Mouse (Mus musculus): ENCODE data around the gene Ctbp2. TPM values are rescaled to one million over a fixed set of nuclear protein-coding genes. Genes with fewer than 3 reads are reported as not detected.

Ctbp2 gene
- total and polyA plus RNA-seq, 3 experiments = 55.8 to 132 (median 84.5) TPM

- H3K36me3 ChIP-seq (replicated peaks) = peaks cover 87% of the 10 kb centered on the region
These were observed 115.5 kb downstream of the Ctbp2 start for GRCm38 (mm10) chr7:133008663-133009062.

DNA sequence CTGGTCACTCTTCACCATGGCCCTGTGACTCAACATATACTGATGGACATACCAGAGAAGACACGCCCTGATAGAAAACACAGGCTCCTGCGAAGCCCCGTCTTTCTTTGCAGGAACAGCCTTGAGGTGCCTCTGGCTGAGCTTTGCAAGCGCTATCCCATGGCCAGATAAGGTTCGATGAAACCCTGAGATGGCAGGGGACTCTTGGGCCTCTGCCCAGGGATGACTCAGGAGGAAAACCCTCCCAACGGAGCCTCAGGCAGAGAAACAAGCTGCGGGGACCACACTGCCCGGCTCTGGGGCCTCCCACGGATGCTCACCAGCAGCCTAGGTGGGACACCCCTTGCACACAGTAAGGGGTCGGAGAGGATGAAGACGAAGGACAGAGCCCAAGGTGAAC lies 116.8 kb downstream of the Ctbp2 start:
- Histone ChIP-seq H3K27me3 (ENCODE audit: insufficient read depth, low read length) (no peaks in the 10 kb centered on the region), H3K4me3 (ENCODE audit: low read depth, low read length) (no peak overlapping the region), H3K36me3 (replicated peaks) (peaks cover 88% of the 10 kb centered on the region), H3K4me1 (ENCODE audit: insufficient read depth, low read depth, low read length) (peaks cover 8% of the 10 kb centered on the region; the same call in 1 of the 2 replicates), H3K9me3 (replicated peaks) (no peaks in the 10 kb centered on the region)
- DNase-seq (ENCODE audit: low spot score) (no peak), ATAC-seq (ENCODE audit: extremely low read depth, insufficient number of reproducible peaks, low FRiP score, poor library complexity, severe bottlenecking) (no peak)
- TF ChIP-seq TAL1 (conservative IDR thresholded peaks at IDR 0.05; ENCODE audit: low read depth, low read length) (no peak), GATA1 (IDR thresholded peaks at IDR 0.05; ENCODE audit: borderline replicate concordance, low read length) (no peak), POLR2AphosphoS5 (IDR thresholded peaks at IDR 0.05; ENCODE audit: insufficient replicate concordance, low read depth, low read length) (no peak), CTCF (IDR thresholded peaks at IDR 0.05; ENCODE audit: low read depth, low read length) (no peak), GATA2 (IDR thresholded peaks at IDR 0.05; ENCODE audit: borderline replicate concordance, low read depth, low read length) (no peak)

More at GRCm38 (mm10) chr7:133008663-133009062, 115.5 kb downstream of the Ctbp2 start:
- Histone ChIP-seq H3K4me3 (ENCODE audit: low read depth, low read length) (no peak overlapping the region), H3K9me3 (replicated peaks) (no peaks in the 10 kb centered on the region), H3K27me3 (ENCODE audit: insufficient read depth, low read length) (no peaks in the 10 kb centered on the region), H3K4me1 (ENCODE audit: insufficient read depth, low read depth, low read length) (peaks cover 8% of the 10 kb centered on the region; the same call in 1 of the 2 replicates)
- ATAC-seq (ENCODE audit: extremely low read depth, insufficient number of reproducible peaks, low FRiP score, poor library complexity, severe bottlenecking) (no peak), DNase-seq (ENCODE audit: low spot score) (no peak)
- TF ChIP-seq TAL1 (conservative IDR thresholded peaks at IDR 0.05; ENCODE audit: low read depth, low read length) = no peak
- TF ChIP-seq POLR2AphosphoS5 (IDR thresholded peaks at IDR 0.05; ENCODE audit: insufficient replicate concordance, low read depth, low read length) = no peak
- TF ChIP-seq GATA1 (IDR thresholded peaks at IDR 0.05; ENCODE audit: borderline replicate concordance, low read length) = no peak
- no peak for TF ChIP-seq CTCF (IDR thresholded peaks at IDR 0.05; ENCODE audit: low read depth, low read length)
- no peak for TF ChIP-seq GATA2 (IDR thresholded peaks at IDR 0.05; ENCODE audit: borderline replicate concordance, low read depth, low read length)

DNA sequence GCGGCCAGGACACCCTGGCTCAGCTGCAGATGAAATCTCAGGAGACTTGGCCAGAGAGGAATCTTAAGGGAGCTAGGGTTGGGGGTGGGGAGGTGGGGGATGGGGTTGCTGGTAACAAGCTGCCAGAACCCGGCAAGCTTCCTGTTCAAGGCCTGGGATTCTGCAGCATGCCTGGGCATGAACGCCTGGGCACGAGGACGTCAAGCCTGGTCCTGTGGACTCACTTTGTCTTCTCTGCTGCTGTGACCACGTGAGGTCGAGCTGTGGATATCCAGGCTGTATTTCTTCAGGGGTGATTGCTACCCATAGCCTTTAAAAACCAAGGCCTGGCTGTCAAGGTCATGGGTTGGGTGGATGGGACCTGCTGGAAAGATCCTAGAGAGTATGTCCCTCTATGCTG lies 118.4 kb downstream of the Ctbp2 start:
- Histone ChIP-seq H3K4me1 (ENCODE audit: insufficient read depth, low read depth, low read length) (peaks cover 8% of the 10 kb centered on the region; the same call in 1 of the 2 replicates), H3K9me3 (replicated peaks) (no peaks in the 10 kb centered on the region), H3K27me3 (ENCODE audit: insufficient read depth, low read length) (no peaks in the 10 kb centered on the region), H3K36me3 (replicated peaks) (peaks cover 96% of the 10 kb centered on the region), H3K4me3 (ENCODE audit: low read depth, low read length) (no peak overlapping the region)
- no peak for ATAC-seq (ENCODE audit: extremely low read depth, insufficient number of reproducible peaks, low FRiP score, poor library complexity, severe bottlenecking)
- TF ChIP-seq CTCF (IDR thresholded peaks at IDR 0.05; ENCODE audit: low read depth, low read length) (no peak), GATA1 (IDR thresholded peaks at IDR 0.05; ENCODE audit: borderline replicate concordance, low read length) (no peak), POLR2AphosphoS5 (IDR thresholded peaks at IDR 0.05; ENCODE audit: insufficient replicate concordance, low read depth, low read length) (no peak), TAL1 (conservative IDR thresholded peaks at IDR 0.05; ENCODE audit: low read depth, low read length) (no peak)
- no peak for DNase-seq (ENCODE audit: low spot score)

DNA sequence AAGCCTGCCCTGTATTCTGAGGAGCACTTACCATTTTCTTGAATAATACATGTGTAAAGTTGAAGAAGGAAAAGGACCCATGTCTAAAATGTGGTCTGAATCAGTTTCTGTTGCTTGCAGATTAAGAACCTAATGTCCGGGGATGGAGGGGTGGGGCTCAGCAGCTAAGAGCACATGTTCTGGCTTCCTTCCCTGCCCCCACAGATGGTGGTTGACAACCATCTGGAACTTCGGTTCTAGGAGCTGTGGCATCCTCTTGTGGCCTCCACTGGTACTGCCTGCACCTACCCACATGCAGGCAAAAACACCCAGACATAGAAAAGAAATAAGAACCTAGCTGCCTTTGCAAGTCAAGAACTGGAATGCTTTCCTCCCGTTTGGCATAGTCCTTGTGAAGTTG lies 120.7 kb downstream of the Ctbp2 start:
- TF ChIP-seq CTCF (IDR thresholded peaks at IDR 0.05; ENCODE audit: low read depth, low read length) = peak; percentile 97
- no peak for TF ChIP-seq TAL1 (conservative IDR thresholded peaks at IDR 0.05; ENCODE audit: low read depth, low read length)
- peaks cover 96% of the 10 kb centered on the region for H3K36me3 ChIP-seq (replicated peaks)
- ATAC-seq (ENCODE audit: extremely low read depth, insufficient number of reproducible peaks, low FRiP score, poor library complexity, severe bottlenecking) (peak; percentile 71; the same call in 1 of the 2 replicates), DNase-seq (ENCODE audit: low spot score) (no peak)
- H3K4me1 ChIP-seq (ENCODE audit: insufficient read depth, low read depth, low read length) = peaks cover 8% of the 10 kb centered on the region; the same call in 1 of the 2 replicates
- no peaks in the 10 kb centered on the region for H3K27me3 ChIP-seq (ENCODE audit: insufficient read depth, low read length)
- H3K9me3 ChIP-seq (replicated peaks) = no peaks in the 10 kb centered on the region
- no peak overlapping the region for H3K4me3 ChIP-seq (ENCODE audit: low read depth, low read length)

- ATAC-seq (ENCODE audit: extremely low read depth, insufficient number of reproducible peaks, low FRiP score, poor library complexity, severe bottlenecking) = no peak
- no peak for DNase-seq (ENCODE audit: low spot score)
- Histone ChIP-seq H3K27me3 (ENCODE audit: insufficient read depth, low read length) (no peaks in the 10 kb centered on the region), H3K36me3 (replicated peaks) (peaks cover 96% of the 10 kb centered on the region), H3K9me3 (replicated peaks) (no peaks in the 10 kb centered on the region), H3K4me3 (ENCODE audit: low read depth, low read length) (no peak overlapping the region), H3K4me1 (ENCODE audit: insufficient read depth, low read depth, low read length) (peaks cover 8% of the 10 kb centered on the region; the same call in 1 of the 2 replicates)
- TF ChIP-seq GATA2 (IDR thresholded peaks at IDR 0.05; ENCODE audit: borderline replicate concordance, low read depth, low read length) (no peak), CTCF (IDR thresholded peaks at IDR 0.05; ENCODE audit: low read depth, low read length) (no peak), TAL1 (conservative IDR thresholded peaks at IDR 0.05; ENCODE audit: low read depth, low read length) (no peak), POLR2AphosphoS5 (IDR thresholded peaks at IDR 0.05; ENCODE audit: insufficient replicate concordance, low read depth, low read length) (no peak), GATA1 (IDR thresholded peaks at IDR 0.05; ENCODE audit: borderline replicate concordance, low read length) (no peak)
These were observed 121.9 kb downstream of the Ctbp2 start for GRCm38 (mm10) chr7:133002271-133002670.

GRCm38 (mm10) chr7:133001388-133001787 lies 122.8 kb downstream of the Ctbp2 start:
- DNase-seq (ENCODE audit: low spot score) (no peak), ATAC-seq (ENCODE audit: extremely low read depth, insufficient number of reproducible peaks, low FRiP score, poor library complexity, severe bottlenecking) (no peak)
- TF ChIP-seq GATA1 (IDR thresholded peaks at IDR 0.05; ENCODE audit: borderline replicate concordance, low read length) (no peak), CTCF (IDR thresholded peaks at IDR 0.05; ENCODE audit: low read depth, low read length) (no peak), POLR2AphosphoS5 (IDR thresholded peaks at IDR 0.05; ENCODE audit: insufficient replicate concordance, low read depth, low read length) (no peak), TAL1 (conservative IDR thresholded peaks at IDR 0.05; ENCODE audit: low read depth, low read length) (no peak), GATA2 (IDR thresholded peaks at IDR 0.05; ENCODE audit: borderline replicate concordance, low read depth, low read length) (no peak)
- peaks cover 97% of the 10 kb centered on the region for H3K36me3 ChIP-seq (replicated peaks)
- no peaks in the 10 kb centered on the region for H3K9me3 ChIP-seq (replicated peaks)
- no peaks in the 10 kb centered on the region for H3K27me3 ChIP-seq (ENCODE audit: insufficient read depth, low read length)
- no peak overlapping the region for H3K4me3 ChIP-seq (ENCODE audit: low read depth, low read length)
- peaks cover 8% of the 10 kb centered on the region; the same call in 1 of the 2 replicates for H3K4me1 ChIP-seq (ENCODE audit: insufficient read depth, low read depth, low read length)

Data from G1E (cell line).